Mouse (Mus musculus): Measurements from ENCODE around the gene Nav1. TPM values are rescaled to one million over a fixed set of nuclear protein-coding genes. Genes with fewer than 3 reads are reported as not detected.

Gene Nav1
- total RNA-seq, 2 experiments from 2014 or later = 37.2 to 41.6 TPM

DNA sequence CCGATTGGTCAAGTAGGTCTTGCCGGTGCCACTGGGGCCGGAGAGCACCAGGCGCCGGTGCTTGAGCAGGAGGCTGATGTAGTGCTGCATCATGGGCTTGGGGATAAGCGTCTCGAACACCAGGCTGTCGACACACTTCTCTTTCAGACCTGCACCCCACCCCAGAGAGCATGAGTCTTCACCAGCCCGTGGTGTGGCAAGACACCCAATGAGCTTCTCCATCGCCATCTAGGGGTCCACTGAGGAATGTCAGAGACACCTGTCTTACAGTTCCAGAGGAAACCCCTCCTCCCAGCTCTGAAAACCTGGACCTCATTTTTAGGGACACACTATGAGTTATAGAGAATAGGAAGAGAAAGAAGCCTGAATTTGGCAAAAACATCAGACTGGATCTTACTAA is 154.8 kb downstream of the Nav1 start:
- no peak for DNase-seq (ENCODE audit: low spot score in 2 of 2)

DNA sequence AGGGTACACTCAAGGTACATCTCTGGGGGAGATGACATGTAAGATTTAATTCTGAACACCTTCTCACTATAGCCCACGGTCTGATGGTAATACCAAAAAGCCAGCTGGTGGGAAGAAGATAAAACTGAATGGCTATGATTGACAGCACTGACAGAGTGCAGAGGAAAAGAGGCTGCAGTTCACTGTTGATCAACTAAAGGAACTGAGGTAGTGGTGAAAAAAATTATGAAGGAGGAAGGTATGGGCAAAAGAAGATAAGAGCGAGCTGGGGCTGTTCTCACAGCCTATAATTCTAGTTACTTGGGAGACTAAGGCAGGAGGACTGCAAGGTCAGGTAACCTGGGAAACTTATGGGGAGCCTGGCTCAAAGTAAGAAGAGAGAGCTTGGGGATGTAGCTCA is 155.7 kb downstream of the Nav1 start:
- no peak for DNase-seq (ENCODE audit: low spot score in 2 of 2)

DNA sequence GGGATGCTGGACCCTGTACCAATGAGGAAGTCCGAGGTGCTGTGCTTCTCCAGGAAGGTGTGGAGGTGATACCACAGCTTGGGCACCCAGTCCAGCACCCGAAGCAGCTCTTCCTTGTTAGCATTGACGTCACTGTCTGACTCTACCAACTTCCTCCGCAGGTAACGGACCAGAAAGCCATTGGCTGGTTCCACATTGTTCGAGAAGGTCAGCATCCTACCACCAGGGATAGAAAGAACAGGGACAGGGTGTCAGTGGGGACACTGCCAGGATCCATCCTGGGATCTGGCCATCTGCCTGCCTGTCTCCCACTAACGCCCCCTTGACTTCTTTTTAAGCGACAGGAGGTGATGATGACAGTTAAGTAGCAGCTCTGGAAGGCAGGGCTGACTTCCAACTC is 157.2 kb downstream of the Nav1 start:
- DNase-seq (ENCODE audit: low spot score in 2 of 2) = no peak

DNA sequence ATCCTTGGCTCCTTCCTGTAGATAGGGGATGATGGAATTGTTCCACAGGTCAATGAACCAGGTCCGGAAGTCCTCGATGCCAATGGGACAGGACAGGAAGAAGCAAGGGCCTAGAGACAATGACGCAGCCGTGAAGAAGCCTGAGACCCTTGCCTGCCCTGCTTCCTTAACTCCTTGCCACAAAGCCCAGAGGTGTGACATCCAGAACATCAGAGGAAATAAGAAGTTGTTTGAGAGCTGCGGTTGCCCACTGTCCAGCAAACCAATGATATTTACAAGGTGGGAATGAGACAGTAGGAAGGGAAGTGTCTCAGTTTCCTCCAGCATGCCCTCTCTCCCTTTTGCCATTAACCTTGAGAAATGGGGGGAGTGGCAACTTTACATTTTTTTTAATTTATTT is 158.2 kb downstream of the Nav1 start:
- DNase-seq (ENCODE audit: low spot score in 2 of 2) = no peak

DNA sequence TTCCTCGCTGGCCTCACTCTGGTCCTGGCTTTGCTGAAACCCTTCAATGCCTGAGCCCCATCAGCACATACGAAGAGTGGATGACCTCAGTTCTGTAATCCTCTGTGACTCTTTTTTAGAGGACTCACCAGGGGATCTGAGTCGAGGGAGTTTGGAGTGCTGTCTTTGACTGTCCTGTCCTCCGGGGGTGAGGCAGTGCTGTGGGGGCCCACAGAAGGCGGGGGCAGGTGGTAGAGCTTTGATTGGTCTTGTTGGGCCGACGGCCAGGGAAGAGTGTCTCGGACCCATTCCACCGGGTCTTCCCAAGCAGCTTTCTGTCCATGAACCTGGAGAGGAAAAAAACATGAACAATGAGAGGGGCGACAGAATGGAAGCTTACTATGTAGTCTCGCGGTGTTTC is 163.6 kb downstream of the Nav1 start:
- no peak for DNase-seq (ENCODE audit: low spot score in 2 of 2)

DNA sequence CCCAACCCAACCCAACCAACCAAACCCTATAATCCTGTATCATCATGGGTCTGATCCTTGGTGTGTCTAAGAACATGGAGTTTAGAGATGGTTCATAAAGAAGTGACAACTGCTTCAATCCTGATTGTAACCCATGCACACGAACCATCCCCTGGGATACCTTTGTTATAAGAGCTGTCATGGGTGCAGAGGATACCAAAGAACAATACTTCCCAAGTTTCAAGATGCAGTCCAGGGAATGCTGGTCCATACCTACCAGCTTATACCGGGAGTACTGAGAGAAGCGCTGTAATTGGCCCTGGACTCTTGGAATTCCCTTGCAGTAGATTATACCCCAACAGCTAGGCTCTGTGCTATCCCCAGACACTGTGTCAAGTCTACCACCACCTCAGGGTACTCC is 165.2 kb downstream of the Nav1 start:
- DNase-seq (ENCODE audit: low spot score in 2 of 2) = no peak

DNA sequence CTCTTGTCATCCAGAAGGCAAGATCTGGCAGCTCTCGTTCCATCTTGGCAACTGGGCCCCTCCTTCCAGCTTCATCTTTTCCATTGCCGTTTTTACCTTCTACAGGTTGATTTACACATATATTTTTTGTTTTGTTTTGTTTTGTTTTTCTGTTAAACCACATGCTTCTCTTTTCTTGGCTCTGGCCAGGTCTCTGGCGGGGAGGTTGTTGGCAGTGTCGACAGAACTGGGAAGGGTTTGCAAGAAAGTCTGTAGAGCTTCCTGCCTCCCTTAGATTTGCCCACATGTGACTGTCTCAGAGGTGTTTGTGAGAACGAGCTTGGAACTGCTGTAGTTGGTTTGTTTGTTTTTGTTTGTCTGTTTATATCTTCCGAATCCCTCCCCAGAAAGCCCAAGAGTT is 166.1 kb downstream of the Nav1 start:
- DNase-seq (ENCODE audit: low spot score in 2 of 2) = no peak

DNA sequence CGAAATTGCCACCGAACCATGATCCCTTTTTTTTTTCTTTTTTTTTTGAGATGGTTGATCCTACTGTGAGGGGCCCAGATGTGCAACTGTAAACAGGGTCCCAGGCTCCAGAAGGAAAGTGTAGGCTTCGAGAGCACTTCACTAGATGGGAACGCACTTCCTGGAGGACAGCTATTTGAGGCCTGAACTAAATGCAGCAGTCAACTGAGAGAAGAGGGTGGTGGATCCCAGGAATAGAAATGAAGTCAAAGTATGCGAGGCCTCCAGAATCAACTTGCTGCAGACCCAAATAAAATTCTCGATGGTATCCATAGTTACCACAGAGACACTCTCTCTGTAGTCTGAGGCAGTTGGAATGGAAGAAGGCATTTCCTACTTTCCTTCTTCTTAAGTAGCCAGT is 168.3 kb downstream of the Nav1 start:
- DNase-seq (ENCODE audit: low spot score in 2 of 2) = no peak

DNA sequence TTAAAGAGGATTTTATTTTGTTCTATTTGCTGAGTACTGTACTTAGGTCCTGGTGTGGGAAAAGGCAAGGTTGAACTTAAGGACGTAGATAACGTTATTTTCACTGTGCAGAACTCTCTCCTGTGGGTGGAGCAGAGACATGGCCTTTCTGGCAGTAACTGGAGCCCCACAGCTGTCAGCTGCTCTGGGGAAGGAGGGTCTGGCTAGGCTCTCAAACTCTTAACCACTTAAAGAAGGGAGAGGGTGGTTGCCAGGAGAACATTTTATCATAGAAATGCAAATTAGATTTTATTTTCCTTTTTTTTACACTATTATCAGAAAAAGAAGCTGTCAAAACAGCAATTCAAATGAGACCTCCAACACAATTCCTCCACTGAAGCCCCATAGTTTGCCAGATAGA is 171.3 kb downstream of the Nav1 start:
- DNase-seq (ENCODE audit: low spot score in 2 of 2) = no peak

DNA sequence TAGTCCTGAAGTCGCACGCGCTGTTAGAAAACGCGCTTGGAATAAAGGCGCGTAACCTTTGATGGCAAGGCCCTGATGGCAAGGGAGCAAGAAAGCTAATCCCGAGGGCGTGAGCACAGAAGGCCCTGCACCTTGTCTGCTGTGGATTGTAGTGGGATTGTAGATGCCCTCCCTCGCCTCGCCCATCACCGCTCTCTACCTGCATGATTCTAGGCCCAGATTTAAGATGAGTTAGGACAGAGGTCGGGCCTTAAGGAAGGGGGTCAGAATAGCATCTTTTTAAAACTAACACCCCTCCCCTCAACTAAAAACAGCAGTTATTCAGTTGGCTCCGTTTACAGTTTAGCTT is 176.5 kb downstream of the Nav1 start:
- DNase-seq (ENCODE audit: low spot score in 2 of 2) = no peak

DNA sequence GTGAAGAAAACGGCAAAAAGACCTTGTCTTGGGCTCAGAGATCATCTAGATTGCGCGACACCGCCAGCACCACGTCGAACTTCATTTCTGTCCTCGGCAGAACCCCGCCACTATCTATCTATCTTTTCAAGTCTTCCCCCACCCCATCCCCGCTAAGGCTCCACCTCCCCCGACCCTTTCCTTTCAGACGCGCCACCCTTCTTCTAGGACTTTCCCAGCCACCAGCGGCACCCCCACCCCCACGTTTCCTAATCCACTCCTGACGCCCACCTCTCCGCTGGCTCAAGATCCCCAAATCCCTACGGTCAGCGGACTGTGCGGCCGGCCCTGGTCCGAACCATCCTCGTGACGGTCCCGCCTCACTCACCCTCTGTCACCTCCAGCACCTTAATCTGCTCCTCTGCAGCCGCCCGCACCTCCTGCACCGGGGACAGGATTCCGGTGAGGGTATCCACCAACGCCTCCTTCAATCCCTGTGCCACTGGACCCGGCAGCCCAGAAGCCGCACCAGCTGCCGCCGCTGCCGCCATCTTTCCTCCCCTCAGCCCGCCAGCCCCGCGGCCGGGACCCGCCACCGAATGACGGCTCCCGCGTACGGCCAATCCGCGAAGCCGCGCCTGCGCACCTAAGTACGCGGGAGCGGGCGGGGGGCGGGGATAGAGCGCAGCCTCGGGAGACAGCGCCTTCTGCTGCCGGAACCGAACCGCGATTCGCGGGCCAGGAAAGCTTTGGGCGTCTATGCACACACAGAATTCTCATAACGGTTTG is 177.0 kb downstream of the Nav1 start, which contains the start of gene Ipo9:
Gene Ipo9 (minus strand): TSS at position 599 of the 768 bp plus-strand sequence.
- DNase-seq (ENCODE audit: low spot score in 2 of 2) = peak; percentile 84 to 91

DNA sequence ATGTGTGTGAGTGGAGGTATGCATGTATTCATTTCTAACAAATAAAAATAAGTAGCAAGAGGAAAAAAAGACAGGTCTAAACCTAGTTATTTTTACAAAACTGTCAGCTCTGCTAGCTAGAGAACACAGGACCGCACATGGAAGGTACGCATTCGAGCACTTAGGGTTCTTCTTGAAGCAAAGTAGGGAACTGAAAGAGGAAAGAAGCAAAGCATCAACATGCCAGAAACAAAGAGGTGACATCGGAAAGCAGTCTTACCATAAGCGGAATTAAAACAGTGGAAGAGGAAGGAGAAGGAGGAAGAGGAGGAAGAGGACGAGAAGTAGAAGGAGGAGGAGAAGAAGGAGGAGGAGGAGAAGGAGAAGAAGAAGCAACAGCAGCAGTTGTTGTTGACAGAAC is 179.7 kb downstream of the Nav1 start:
- DNase-seq (ENCODE audit: low spot score in 2 of 2) = no peak

DNA sequence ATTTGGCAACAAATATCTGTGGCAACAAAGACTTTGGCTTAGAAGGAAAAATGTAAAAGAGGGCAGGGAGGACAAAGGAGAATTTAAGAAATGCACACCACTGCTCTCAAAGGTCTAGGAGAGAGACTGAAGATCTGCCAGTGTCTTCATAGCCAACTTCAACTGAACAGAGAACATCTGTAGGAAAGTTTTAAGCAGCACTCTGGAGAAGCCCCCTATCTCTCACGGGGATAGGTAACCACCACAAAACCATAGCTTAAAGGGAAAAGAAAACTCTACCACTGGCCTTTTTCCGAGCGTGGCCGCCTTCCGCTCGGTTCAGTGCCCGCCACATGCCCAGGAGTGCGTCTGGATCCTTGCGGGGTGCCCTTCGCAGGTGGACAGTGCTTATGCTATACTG is 180.4 kb downstream of the Nav1 start:
- no peak for DNase-seq (ENCODE audit: low spot score in 2 of 2)

DNA sequence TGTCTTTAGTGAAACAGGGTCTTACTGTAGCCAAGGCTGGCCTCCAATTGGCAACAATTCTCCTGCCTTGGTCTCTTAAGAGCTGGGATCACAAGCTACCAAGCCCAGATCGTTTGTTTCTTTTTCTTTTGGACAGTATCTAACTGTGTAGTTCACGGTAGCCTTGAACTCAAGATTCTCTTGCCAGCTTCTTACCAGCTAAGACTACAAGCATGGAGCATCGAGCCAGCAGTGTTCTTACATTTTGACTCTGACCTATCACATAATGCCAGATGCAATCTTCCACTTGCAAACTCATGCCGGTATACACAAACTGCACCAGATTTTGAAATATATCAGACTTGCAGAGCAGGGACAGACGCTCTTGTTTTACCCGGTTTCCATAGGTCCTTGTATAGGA is 184.3 kb downstream of the Nav1 start:
- DNase-seq (ENCODE audit: low spot score in 2 of 2) = no peak

DNA sequence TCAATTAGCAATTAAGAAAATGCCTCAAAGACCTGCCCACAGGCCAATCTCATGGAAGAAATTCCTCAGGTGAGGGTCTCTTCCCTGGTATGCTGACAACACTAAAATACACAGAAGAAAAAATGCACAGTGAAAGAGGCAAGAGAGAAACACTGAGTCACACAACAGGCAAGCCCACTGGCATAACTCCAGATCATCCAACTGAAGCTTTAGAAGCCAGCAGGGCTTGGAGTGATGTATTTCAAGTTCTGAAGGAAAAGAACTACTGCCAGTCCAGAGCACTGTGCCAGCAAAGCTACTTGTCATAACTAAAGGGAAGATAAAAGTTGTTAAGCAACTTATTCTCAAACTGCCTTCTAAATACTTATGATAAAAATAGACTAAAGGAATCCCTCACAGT is 193.1 kb downstream of the Nav1 start:
- no peak for DNase-seq (ENCODE audit: low spot score in 2 of 2)

DNA sequence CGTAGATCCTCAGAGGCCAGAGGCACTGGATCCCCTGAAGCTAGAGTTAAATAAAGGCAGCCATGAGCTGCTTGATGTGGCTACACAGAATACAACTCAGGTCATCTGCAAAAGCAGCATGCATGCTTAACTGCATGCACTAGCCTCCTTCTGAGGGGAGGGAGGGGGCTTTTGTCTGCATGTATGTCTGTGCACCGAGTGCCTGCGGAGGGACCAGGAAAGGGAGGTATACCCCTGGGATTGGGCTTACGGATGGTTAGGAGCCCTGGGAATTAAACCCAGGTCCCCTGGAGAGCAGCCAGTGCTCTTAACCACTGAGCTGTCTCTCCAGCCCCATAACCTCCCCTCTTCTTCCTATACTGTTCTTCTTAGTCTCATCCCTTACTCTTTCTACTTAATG is 195.0 kb downstream of the Nav1 start:
- DNase-seq (ENCODE audit: low spot score in 2 of 2) = no peak

DNA sequence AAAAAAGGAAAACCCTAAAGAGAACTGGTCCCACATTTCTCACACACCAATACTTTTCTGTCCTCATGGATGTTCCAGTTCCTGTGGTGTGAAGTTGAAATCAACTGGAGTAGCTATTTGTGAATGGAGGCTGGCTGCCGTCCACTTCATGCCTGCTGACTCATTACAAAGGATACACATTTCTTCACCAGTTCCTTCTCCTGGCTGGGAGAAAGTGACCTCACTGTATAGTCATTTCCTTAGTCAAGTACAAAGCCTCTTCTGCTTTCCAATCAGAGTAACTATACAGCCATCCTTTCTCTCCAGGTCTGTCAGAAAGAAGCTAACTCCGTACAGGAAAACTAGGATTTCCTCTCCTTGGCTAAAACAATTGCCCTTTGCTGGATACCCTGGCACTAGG is 196.1 kb downstream of the Nav1 start:
- no peak for DNase-seq (ENCODE audit: low spot score in 2 of 2)

DNA sequence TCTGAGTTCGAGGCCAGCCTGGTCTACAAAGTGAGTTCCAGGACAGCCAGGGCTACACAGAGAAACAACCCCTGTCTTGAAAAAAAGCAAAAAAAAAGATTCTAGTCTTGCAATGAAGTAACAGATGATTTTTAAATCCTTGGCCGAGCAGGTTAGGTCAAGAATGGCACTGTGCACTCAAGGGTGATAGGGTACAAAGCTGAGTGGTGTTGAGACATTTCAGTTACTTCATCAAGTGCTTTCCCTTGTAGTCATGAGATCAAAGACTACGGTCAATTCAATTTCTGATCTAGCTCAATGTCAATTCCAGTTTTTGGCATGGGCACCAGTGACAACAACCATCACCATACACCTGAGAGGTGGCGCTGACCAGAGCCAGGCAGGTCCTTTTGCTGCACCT is 198.1 kb downstream of the Nav1 start:
- DNase-seq (ENCODE audit: low spot score in 2 of 2) = no peak

DNA sequence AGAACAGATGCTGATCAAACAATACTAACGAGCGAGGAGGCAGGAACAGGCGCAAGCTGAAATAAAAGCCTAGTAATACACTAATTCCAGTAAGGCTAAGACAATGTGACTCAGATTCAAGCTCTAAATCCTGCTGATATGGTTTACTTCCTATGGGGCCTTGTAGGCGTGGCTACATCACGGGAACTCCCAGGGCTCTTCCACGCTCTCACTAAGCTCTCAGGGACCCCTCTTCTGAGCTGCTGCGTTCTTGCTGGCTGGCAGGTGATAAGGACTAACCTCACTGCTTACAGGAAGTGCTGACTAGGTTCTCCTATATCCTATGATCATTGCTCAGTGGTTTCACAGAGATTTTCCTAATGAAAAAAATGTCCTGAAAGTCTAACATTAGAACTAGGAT is 201.7 kb downstream of the Nav1 start:
- DNase-seq (ENCODE audit: low spot score in 2 of 2) = no peak

DNA sequence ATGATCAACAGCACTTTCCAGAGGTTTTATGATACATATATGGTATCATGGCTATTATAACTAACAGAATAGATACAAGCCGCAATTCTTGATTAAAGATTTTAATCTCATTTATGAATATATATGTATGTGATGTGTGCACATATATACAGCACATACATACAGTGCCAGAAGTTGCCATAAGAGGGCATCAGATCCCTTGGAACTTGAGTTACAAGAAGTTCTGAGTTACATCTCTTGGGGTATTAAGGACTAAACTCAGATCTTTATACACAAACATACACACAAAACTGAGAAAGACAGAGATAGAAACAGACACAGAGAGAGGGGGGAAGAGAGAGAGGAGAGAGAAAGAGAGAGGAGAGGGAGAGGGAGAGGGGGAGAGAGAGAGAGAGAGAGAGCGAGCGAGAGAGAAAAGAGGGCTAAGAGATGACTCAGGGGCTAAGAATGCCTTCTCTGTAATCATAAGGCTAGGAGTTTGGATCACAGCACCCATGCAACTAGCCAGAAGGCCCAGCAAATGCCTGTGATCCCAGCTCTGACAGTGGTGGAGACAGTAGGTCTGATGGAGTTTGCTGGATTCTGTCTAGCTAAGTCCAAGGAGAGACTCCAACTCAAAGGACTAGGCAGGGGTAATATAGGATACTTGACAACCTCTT is 205.5 kb downstream of the Nav1 start:
- no peak for DNase-seq (ENCODE audit: low spot score in 2 of 2)

DNA sequence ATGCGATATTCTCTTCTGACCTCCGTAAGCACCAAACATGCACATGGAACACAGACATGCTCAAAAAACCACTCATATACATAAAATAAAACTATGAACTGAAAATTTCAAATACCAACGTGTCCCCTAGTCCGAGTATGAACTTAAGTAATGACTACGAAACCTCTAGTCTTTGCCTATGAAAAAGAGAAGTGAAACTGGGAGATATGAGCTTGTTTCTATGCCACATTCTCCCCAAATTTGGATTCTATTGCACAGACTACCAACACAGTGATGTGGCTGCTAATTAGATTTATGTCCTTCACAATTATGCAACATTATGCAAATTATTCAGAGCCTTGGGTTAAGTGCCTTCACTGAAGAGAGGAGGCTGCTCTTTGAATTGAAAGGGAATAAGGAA is 207.6 kb downstream of the Nav1 start:
- no peak for DNase-seq (ENCODE audit: low spot score in 2 of 2)

DNA sequence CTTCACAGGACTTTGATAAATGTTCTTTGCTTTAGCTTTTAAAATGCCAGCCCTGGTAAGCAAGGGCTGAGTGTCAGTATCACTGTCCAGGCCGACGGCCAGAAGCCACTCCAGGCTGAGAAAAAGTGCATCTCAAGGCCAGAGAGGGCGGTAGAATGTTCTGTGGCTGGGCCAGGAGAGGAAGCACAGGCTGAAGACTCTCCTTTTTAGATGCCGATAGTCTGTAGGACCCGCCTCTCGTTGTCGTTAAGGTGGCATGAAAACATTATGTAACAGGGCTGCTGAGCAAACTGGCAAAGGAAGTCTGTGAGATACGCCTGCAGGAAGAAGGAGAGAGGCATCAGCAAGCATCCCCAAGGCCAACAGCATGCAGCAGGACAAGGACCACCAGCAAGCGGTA is 221.9 kb downstream of the Nav1 start:
- no peak for DNase-seq (ENCODE audit: low spot score in 2 of 2)
